Mouse (Mus musculus) thymus, adult 2 months (tissue): ENCODE measurements around the gene Prpf40a.

Source experiments
- CTCF ChIP-seq: fragments of 200-500 bp; IDR thresholded peaks from 2 replicates; pipeline ENCODE4 v1.5.1; 2012; ENCODE audit warnings: mild to moderate bottlenecking, control low read depth, low read length, moderate library complexity, borderline replicate concordance; ENCODE audit not compliant: control insufficient read depth, poor library complexity, insufficient read depth; ENCODE audit errors: extremely low read depth
- POLR2A ChIP-seq: fragments of 200-500 bp; IDR thresholded peaks from 2 replicates; pipeline ENCODE4 v1.6.1; 2012; ENCODE audit warnings: mild to moderate bottlenecking, low read length, control low read depth, moderate library complexity; ENCODE audit not compliant: control insufficient read depth, poor library complexity, insufficient read depth; ENCODE audit errors: extremely low read depth

GRCm38 (mm10) chr2:53088744-53089143 is 102.3 kb downstream of the Prpf40a start:
- no peak for TF ChIP-seq CTCF
- no peak for TF ChIP-seq POLR2A
